In genomic region chr13:68799777-68800176, GRCm38 (mm10) we compare ENCODE assay signal across 12 mouse cellular contexts.
DNase-seq lines count a peak whose midpoint lies in the region; ATAC-seq and TF ChIP-seq lines count a peak whose summit lies in the region.
"Had no signal": no experiment of that assay in that cellular context is flagged by ENCODE, and none has a peak within 500 bp of the region (broad histone marks: within the 10 kb centered on the region; RNA-seq: fewer than 3 reads in every experiment).

No protein-coding gene starts in this region.

- no peak for ATAC-seq in heart, embryonic 12.5 days (ENCODE audit: insufficient number of reproducible peaks, low FRiP score)
- no peak for ATAC-seq in erythroblast, adult 5-6 weeks (replicated peaks; ENCODE audit: low FRiP score, poor library complexity, severe bottlenecking)
- ATAC-seq: forebrain, embryonic 15.5 days had no signal

- H3K27me3 ChIP-seq in embryonic facial prominence, embryonic 10.5 days (replicated peaks; ENCODE audit: low read depth, poor library complexity, severe bottlenecking), result no peaks in the 10 kb centered on the region
- no peaks in the 10 kb centered on the region for H3K27me3 ChIP-seq in heart, embryonic 12.5 days (replicated peaks)
- H3K27me3 ChIP-seq: forebrain, embryonic 15.5 days; liver, embryonic 15.5 days; neural tube, embryonic 13.5 days had no signal

- no peak overlapping the region for H3K9ac ChIP-seq in heart, embryonic 12.5 days
- H3K9ac ChIP-seq: forebrain, embryonic 15.5 days; hindbrain, embryonic 14.5 days; liver, embryonic 15.5 days; neural tube, embryonic 13.5 days had no signal

- 63% methylated on average over 6 of the region's 6 CpGs for WGBS in embryonic facial prominence, embryonic 10.5 days
- WGBS in heart, embryonic 12.5 days, result 51% methylated on average over 6 of the region's 6 CpGs

- no peak overlapping the region for H3K4me2 ChIP-seq in heart, embryonic 12.5 days
- H3K4me2 ChIP-seq: forebrain, embryonic 15.5 days; hindbrain, embryonic 14.5 days; liver, embryonic 15.5 days; neural tube, embryonic 13.5 days had no signal

- intact Hi-C loops in left cerebral cortex, adult 2 months (cut with DNase I), result no loop called here

- H3K9me3 ChIP-seq in embryonic facial prominence, embryonic 10.5 days, result no peaks in the 10 kb centered on the region
- no peaks in the 10 kb centered on the region for H3K9me3 ChIP-seq in heart, embryonic 12.5 days (replicated peaks)
- H3K9me3 ChIP-seq: forebrain, embryonic 15.5 days; liver, embryonic 15.5 days; neural tube, embryonic 13.5 days had no signal

- H3K4me1 ChIP-seq in embryonic facial prominence, embryonic 10.5 days, result no peaks in the 10 kb centered on the region
- no peaks in the 10 kb centered on the region for H3K4me1 ChIP-seq in heart, embryonic 12.5 days (replicated peaks)
- H3K4me1 ChIP-seq: forebrain, embryonic 15.5 days; liver, embryonic 15.5 days; neural tube, embryonic 13.5 days had no signal

- DNase-seq in cerebellum, postnatal 14 days, result peak; percentile 3 to 27
- no peak for DNase-seq in cerebellum, adult 11-12 months
- DNase-seq in left cerebral cortex, adult 2 months (ENCODE audit: extremely low spot score in 1 of 2, low spot score in 2 of 2), result no peak
- DNase-seq in left cerebral cortex, adult 11 months (ENCODE audit: low spot score), result no peak
- DNase-seq in 416B (ENCODE audit: low read depth), result peak; percentile 5
- peak; percentile 48 for DNase-seq in embryonic facial prominence, embryonic 10.5 days (ENCODE audit: low spot score)

- H3K4me3 ChIP-seq in left cerebral cortex, adult 2 months, result no peak overlapping the region
- H3K4me3 ChIP-seq in embryonic facial prominence, embryonic 10.5 days, result no peak overlapping the region
- H3K4me3 ChIP-seq in heart, embryonic 12.5 days, result no peak overlapping the region
- H3K4me3 ChIP-seq: forebrain, embryonic 15.5 days; liver, embryonic 15.5 days; neural tube, embryonic 13.5 days had no signal

- H3K27ac ChIP-seq in left cerebral cortex, adult 2 months, result no peak overlapping the region
- H3K27ac ChIP-seq in embryonic facial prominence, embryonic 10.5 days (replicated peaks), result no peak overlapping the region
- no peak overlapping the region for H3K27ac ChIP-seq in heart, embryonic 12.5 days (ENCODE audit: poor library complexity, severe bottlenecking)
- H3K27ac ChIP-seq: forebrain, embryonic 15.5 days; hindbrain, embryonic 14.5 days; liver, embryonic 15.5 days; neural tube, embryonic 13.5 days had no signal

- H3K36me3 ChIP-seq in embryonic facial prominence, embryonic 10.5 days (replicated peaks), result no peaks in the 10 kb centered on the region
- H3K36me3 ChIP-seq in heart, embryonic 12.5 days, result no peaks in the 10 kb centered on the region
- H3K36me3 ChIP-seq: forebrain, embryonic 15.5 days; liver, embryonic 15.5 days; neural tube, embryonic 13.5 days had no signal

- peak; percentile 51 for TF ChIP-seq CTCF in left cerebral cortex, adult 2 months (IDR thresholded peaks at IDR 0.05)

Comparison
In these comparisons a context has a peak if more than half of its experiments do, and no peak if none do; other contexts are left out.
1. DNase-seq: peak in cerebellum, postnatal 14 days (2 of 2), 416B (single experiment) and embryonic facial prominence, embryonic 10.5 days (single experiment); none in cerebellum, adult 11-12 months (single experiment), left cerebral cortex, adult 2 months (0 of 2) and left cerebral cortex, adult 11 months (single experiment).